23 mouse cellular contexts compared by ENCODE assay signal in the genomic region with DNA sequence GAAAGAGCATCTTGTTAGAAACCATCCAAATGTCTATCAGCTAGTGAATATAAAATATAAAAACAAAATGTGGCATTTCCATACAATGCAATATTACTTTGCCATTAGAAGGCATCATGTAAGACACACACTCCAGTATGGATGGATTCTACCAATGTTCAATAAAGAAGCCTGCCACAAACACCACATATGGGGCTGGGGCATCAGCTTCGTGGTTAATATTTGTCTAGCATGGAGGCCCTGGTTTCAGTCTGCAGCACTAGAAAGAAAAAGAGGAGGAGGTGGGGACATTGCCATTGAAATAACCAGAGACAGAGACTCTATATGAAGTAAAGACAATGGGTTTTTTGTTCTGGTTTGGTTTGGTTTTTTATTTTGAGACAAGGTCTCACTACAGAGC. TPM values are rescaled to one million over a fixed set of nuclear protein-coding genes. Genes with fewer than 3 reads are reported as not detected.
A peak's percentile ranks its signal among the peaks of the same experiment; 100 is the strongest.
DNase-seq lines count a peak whose midpoint lies in the region; ATAC-seq and TF ChIP-seq lines count a peak whose summit lies in the region.
"Had no signal": no experiment of that assay in that cellular context is flagged by ENCODE, and none has a peak within 500 bp of the region (broad histone marks: within the 10 kb centered on the region; RNA-seq: fewer than 3 reads in every experiment).

No protein-coding gene starts in this region.

- TF ChIP-seq EP300 in stomach, postnatal 0 days (optimal IDR thresholded peaks at IDR 0.05): no peak
- no peak for TF ChIP-seq EP300 in liver, postnatal 0 days (IDR thresholded peaks at IDR 0.05; ENCODE audit: low read depth)

- H3K9me3 ChIP-seq in kidney, embryonic 16.5 days (ENCODE audit: low read length): no peaks in the 10 kb centered on the region
- H3K9me3 ChIP-seq in stomach, embryonic 15.5 days: no peaks in the 10 kb centered on the region
- H3K9me3 ChIP-seq in stomach, postnatal 0 days (ENCODE audit: control insufficient read depth, low read length): no peaks in the 10 kb centered on the region
- no peaks in the 10 kb centered on the region for H3K9me3 ChIP-seq in intestine, embryonic 16.5 days (ENCODE audit: control insufficient read depth, low read length)
- no peaks in the 10 kb centered on the region for H3K9me3 ChIP-seq in liver, postnatal 0 days (ENCODE audit: low read length)
- H3K9me3 ChIP-seq: embryonic facial prominence, embryonic 13.5 days; embryonic facial prominence, embryonic 15.5 days; forebrain, embryonic 10.5 days; forebrain, embryonic 12.5 days had no signal

- TF ChIP-seq CTCF in stomach, postnatal 0 days (IDR thresholded peaks at IDR 0.05; ENCODE audit: low read depth): no peak
- TF ChIP-seq CTCF in liver, postnatal 0 days (IDR thresholded peaks at IDR 0.05; ENCODE audit: low read depth): no peak

- 53% methylated on average over 1 of the region's 1 CpGs for WGBS in kidney, embryonic 16.5 days
- WGBS in stomach, embryonic 15.5 days: 41% methylated on average over 1 of the region's 1 CpGs
- WGBS in stomach, postnatal 0 days: 44% methylated on average over 1 of the region's 1 CpGs
- WGBS in intestine, embryonic 16.5 days: 33% methylated on average over 1 of the region's 1 CpGs
- WGBS in liver, postnatal 0 days (ENCODE audit: insufficient replicate concordance): 38% methylated on average over 1 of the region's 1 CpGs

- ATAC-seq in kidney, embryonic 16.5 days (ENCODE audit: low FRiP score, low TSS enrichment): no peak
- peak; percentile 33; the same call in 1 of the 2 replicates for ATAC-seq in stomach, embryonic 15.5 days (ENCODE audit: insufficient read depth, low FRiP score, low read depth)
- ATAC-seq in stomach, postnatal 0 days (ENCODE audit: low FRiP score, low TSS enrichment): no peak
- peak; percentile 57 for ATAC-seq in intestine, embryonic 16.5 days
- ATAC-seq in liver, postnatal 0 days: no peak
- ATAC-seq: forebrain, embryonic 14.5 days had no signal

- no peaks in the 10 kb centered on the region for H3K36me3 ChIP-seq in kidney, embryonic 16.5 days (ENCODE audit: insufficient read depth, low read length)
- H3K36me3 ChIP-seq in stomach, embryonic 15.5 days: no peaks in the 10 kb centered on the region
- H3K36me3 ChIP-seq in stomach, postnatal 0 days (ENCODE audit: control insufficient read depth, insufficient read depth, low read length): no peaks in the 10 kb centered on the region
- no peaks in the 10 kb centered on the region for H3K36me3 ChIP-seq in intestine, embryonic 16.5 days (ENCODE audit: control insufficient read depth, insufficient read depth, low read length)
- H3K36me3 ChIP-seq in liver, postnatal 0 days (replicated peaks; ENCODE audit: insufficient read depth, low read length): no peaks in the 10 kb centered on the region
- H3K36me3 ChIP-seq: embryonic facial prominence, embryonic 13.5 days; embryonic facial prominence, embryonic 15.5 days; forebrain, embryonic 10.5 days; forebrain, embryonic 12.5 days had no signal

- H3K27ac ChIP-seq in kidney, embryonic 16.5 days (ENCODE audit: low read length): peak overlapping the region; percentile 9; the same call in 1 of the 2 replicates
- peak overlapping the region; percentile 46; the same call in 1 of the 2 replicates for H3K27ac ChIP-seq in stomach, embryonic 15.5 days
- H3K27ac ChIP-seq in stomach, postnatal 0 days (replicated peaks): no peak overlapping the region
- H3K27ac ChIP-seq in intestine, embryonic 16.5 days (ENCODE audit: low read length): peak overlapping the region; percentile 23
- no peak overlapping the region for H3K27ac ChIP-seq in liver, postnatal 0 days (ENCODE audit: low read depth)
- H3K27ac ChIP-seq: embryonic facial prominence, embryonic 13.5 days; embryonic facial prominence, embryonic 15.5 days; forebrain, embryonic 10.5 days; forebrain, embryonic 12.5 days had no signal

- no peaks in the 10 kb centered on the region for H3K27me3 ChIP-seq in kidney, embryonic 16.5 days (ENCODE audit: insufficient read depth, low read length)
- no peaks in the 10 kb centered on the region for H3K27me3 ChIP-seq in stomach, embryonic 15.5 days (replicated peaks)
- no peaks in the 10 kb centered on the region for H3K27me3 ChIP-seq in stomach, postnatal 0 days (ENCODE audit: control insufficient read depth, insufficient read depth, low read length)
- H3K27me3 ChIP-seq in intestine, embryonic 16.5 days (replicated peaks; ENCODE audit: control insufficient read depth, insufficient read depth, low read length): no peaks in the 10 kb centered on the region
- H3K27me3 ChIP-seq in liver, postnatal 0 days (ENCODE audit: insufficient read depth, low read length): no peaks in the 10 kb centered on the region
- H3K27me3 ChIP-seq: embryonic facial prominence, embryonic 13.5 days; embryonic facial prominence, embryonic 15.5 days; forebrain, embryonic 12.5 days had no signal

- H3K4me1 ChIP-seq in kidney, embryonic 16.5 days (ENCODE audit: insufficient read depth, low read length): peaks cover 10% of the 10 kb centered on the region; the same call in 1 of the 2 replicates
- no peaks in the 10 kb centered on the region for H3K4me1 ChIP-seq in stomach, embryonic 15.5 days
- H3K4me1 ChIP-seq in stomach, postnatal 0 days (replicated peaks; ENCODE audit: control insufficient read depth, insufficient read depth): no peaks in the 10 kb centered on the region
- peaks cover 22% of the 10 kb centered on the region for H3K4me1 ChIP-seq in intestine, embryonic 16.5 days (ENCODE audit: control insufficient read depth, insufficient read depth, low read length)
- H3K4me1 ChIP-seq in liver, postnatal 0 days (ENCODE audit: insufficient read depth): peaks cover 8% of the 10 kb centered on the region; the same call in 1 of the 2 replicates
- H3K4me1 ChIP-seq: embryonic facial prominence, embryonic 13.5 days; embryonic facial prominence, embryonic 15.5 days; forebrain, embryonic 12.5 days had no signal

- H3K4me3 ChIP-seq in kidney, embryonic 16.5 days (ENCODE audit: low read length): no peak overlapping the region
- H3K4me3 ChIP-seq in stomach, embryonic 15.5 days (replicated peaks): no peak overlapping the region
- no peak overlapping the region for H3K4me3 ChIP-seq in stomach, postnatal 0 days (ENCODE audit: low read depth, low read length)
- H3K4me3 ChIP-seq in intestine, embryonic 16.5 days (ENCODE audit: low read length): no peak overlapping the region
- H3K4me3 ChIP-seq in liver, postnatal 0 days (ENCODE audit: low read depth, low read length): no peak overlapping the region
- H3K4me3 ChIP-seq: embryonic facial prominence, embryonic 13.5 days; embryonic facial prominence, embryonic 15.5 days; erythroblast, embryonic 14.5 days; forebrain, embryonic 10.5 days; forebrain, embryonic 12.5 days had no signal

- no peak overlapping the region for H3K4me2 ChIP-seq in kidney, embryonic 16.5 days (replicated peaks; ENCODE audit: low read depth, low read length)
- H3K4me2 ChIP-seq in stomach, embryonic 15.5 days: no peak overlapping the region
- no peak overlapping the region for H3K4me2 ChIP-seq in stomach, postnatal 0 days (replicated peaks; ENCODE audit: low read depth)
- H3K4me2 ChIP-seq in intestine, embryonic 16.5 days (ENCODE audit: low read depth, low read length): no peak overlapping the region; the same call in 1 of the 2 replicates
- H3K4me2 ChIP-seq in liver, postnatal 0 days (ENCODE audit: low read depth, low read length): no peak overlapping the region
- H3K4me2 ChIP-seq: embryonic facial prominence, embryonic 13.5 days; embryonic facial prominence, embryonic 15.5 days; forebrain, embryonic 12.5 days had no signal

- no peak overlapping the region for H3K9ac ChIP-seq in kidney, embryonic 16.5 days (replicated peaks; ENCODE audit: low read length)
- H3K9ac ChIP-seq in stomach, embryonic 15.5 days: no peak overlapping the region
- H3K9ac ChIP-seq in stomach, postnatal 0 days (ENCODE audit: low read length): no peak overlapping the region
- no peak overlapping the region for H3K9ac ChIP-seq in intestine, embryonic 16.5 days (ENCODE audit: low read depth, low read length)
- no peak overlapping the region for H3K9ac ChIP-seq in liver, postnatal 0 days (replicated peaks)
- H3K9ac ChIP-seq: embryonic facial prominence, embryonic 13.5 days; embryonic facial prominence, embryonic 15.5 days; forebrain, embryonic 12.5 days had no signal

- no peak for DNase-seq in kidney, postnatal 14 days
- no peak for DNase-seq in stomach, postnatal 0 days (ENCODE audit: low spot score)
- no peak for DNase-seq in thymus, adult 18-20 months
- no peak for DNase-seq in liver, postnatal 0 days
- DNase-seq: adrenal gland, adult 2 months; adrenal gland, postnatal 10 days; adrenal gland, postnatal 25 days; cerebellum, adult 11 months; cerebellum, adult 18-20 months; cerebellum, adult 8-10 months; cerebellum, adult 9-11 months; cerebellum, postnatal 14 days; cerebellum, postnatal 36 days; embryo, embryonic 11 days had no signal

RNA-seq across cellular contexts. Expression of gene Baiap2l1, which starts 19.1 kb away (rescaled TPM):
- 14.8 and 15.3 TPM in 2 replicates for polyA plus RNA-seq in kidney, embryonic 16.5 days (2015; fragmentation: Nextera tagmentation; extraction: Ambion mirVana)
- 20.1 and 22.8 TPM in 2 replicates for polyA plus RNA-seq in stomach, embryonic 15.5 days (2015; fragmentation: Nextera tagmentation; extraction: Ambion mirVana)
- polyA plus RNA-seq in stomach, postnatal 0 days (2015; fragmentation: Nextera tagmentation; extraction: Ambion mirVana): 25.3 and 26.8 TPM in 2 replicates
- 32.0 and 37.2 TPM in 2 replicates for polyA plus RNA-seq in intestine, embryonic 16.5 days (2015; fragmentation: Nextera tagmentation; extraction: Ambion mirVana)
- 12.3 and 13.3 TPM in 2 replicates for polyA plus RNA-seq in liver, postnatal 0 days (2015; fragmentation: Nextera tagmentation; extraction: Ambion mirVana)
- polyA plus RNA-seq: erythroblast, embryonic 14.5 days had no signal

Comparison
In these comparisons a context has a peak if more than half of its experiments do, and no peak if none do; other contexts are left out.
1. ATAC-seq: peak in stomach, embryonic 15.5 days (single experiment) and intestine, embryonic 16.5 days (single experiment); none in kidney, embryonic 16.5 days (single experiment), stomach, postnatal 0 days (single experiment) and liver, postnatal 0 days (single experiment).
2. H3K27ac ChIP-seq: peak in kidney, embryonic 16.5 days (single experiment), stomach, embryonic 15.5 days (single experiment) and intestine, embryonic 16.5 days (single experiment); none in stomach, postnatal 0 days (single experiment) and liver, postnatal 0 days (single experiment).